Comparison of ENCODE assay signal across 10 mouse cellular contexts in genomic region chr11:11879699-11880002, GRCm38 (mm10). TPM values are rescaled to one million over a fixed set of nuclear protein-coding genes. Genes with fewer than 3 reads are reported as not detected.
DNase-seq lines count a peak whose midpoint lies in the region; ATAC-seq and TF ChIP-seq lines count a peak whose summit lies in the region.
"Had no signal": no experiment of that assay in that cellular context is flagged by ENCODE, and none has a peak within 500 bp of the region (broad histone marks: within the 10 kb centered on the region; RNA-seq: fewer than 3 reads in every experiment).

No protein-coding gene starts in this region.

- H3K9me3 ChIP-seq in hindbrain, embryonic 12.5 days (replicated peaks) = no peaks in the 10 kb centered on the region
- H3K9me3 ChIP-seq in hindbrain, postnatal 0 days (ENCODE audit: low read length) = no peaks in the 10 kb centered on the region
- no peaks in the 10 kb centered on the region for H3K9me3 ChIP-seq in ES-Bruce4 (replicated peaks; ENCODE audit: control insufficient read depth, insufficient read depth, low read length, poor library complexity, severe bottlenecking)
- H3K9me3 ChIP-seq in limb, embryonic 13.5 days = no peaks in the 10 kb centered on the region

- H3K27ac ChIP-seq in hindbrain, embryonic 12.5 days = peak overlapping the region; percentile 77
- H3K27ac ChIP-seq in hindbrain, postnatal 0 days = no peak overlapping the region
- H3K27ac ChIP-seq in ES-Bruce4 (ENCODE audit: insufficient read depth, low read length) = peak overlapping the region; percentile 81; the same call in 1 of the 2 replicates
- H3K27ac ChIP-seq in limb, embryonic 13.5 days = peak overlapping the region; percentile 97

- WGBS in hindbrain, embryonic 12.5 days = 56% methylated on average over 4 of the region's 4 CpGs
- 71% methylated on average over 4 of the region's 4 CpGs for WGBS in hindbrain, postnatal 0 days
- 47% methylated on average over 4 of the region's 4 CpGs for WGBS in limb, embryonic 13.5 days

- no peak overlapping the region for H3K4me3 ChIP-seq in hindbrain, embryonic 12.5 days
- no peak overlapping the region for H3K4me3 ChIP-seq in hindbrain, postnatal 0 days (ENCODE audit: low read length)
- no peak overlapping the region for H3K4me3 ChIP-seq in ES-Bruce4 (ENCODE audit: low read depth, low read length)
- H3K4me3 ChIP-seq in limb, embryonic 13.5 days = no peak overlapping the region

- no peak for TF ChIP-seq EP300 in ES-Bruce4 (IDR thresholded peaks at IDR 0.05; ENCODE audit: insufficient read depth, low read depth, low read length)

- no peaks in the 10 kb centered on the region for H3K36me3 ChIP-seq in hindbrain, embryonic 12.5 days
- no peaks in the 10 kb centered on the region for H3K36me3 ChIP-seq in hindbrain, postnatal 0 days (ENCODE audit: insufficient read depth, low read length)
- no peaks in the 10 kb centered on the region for H3K36me3 ChIP-seq in ES-Bruce4 (ENCODE audit: control insufficient read depth, insufficient read depth, low read length, poor library complexity, severe bottlenecking)
- no peaks in the 10 kb centered on the region for H3K36me3 ChIP-seq in limb, embryonic 13.5 days

- no peak for DNase-seq in hindbrain, postnatal 0 days (ENCODE audit: low spot score)
- DNase-seq in R1 (ENCODE audit: low read depth, low spot score) = peak; percentile 86
- no peak for DNase-seq in spleen, adult 12 weeks (ENCODE audit: low spot score)
- DNase-seq in layer of hippocampus, postnatal 14 days (ENCODE audit: low spot score in 2 of 2) = no peak
- DNase-seq: cerebellum, postnatal 36 days; lung, postnatal 4 days; spleen, adult 18-20 months had no signal

- no peaks in the 10 kb centered on the region for H3K27me3 ChIP-seq in hindbrain, embryonic 12.5 days
- H3K27me3 ChIP-seq in hindbrain, postnatal 0 days (ENCODE audit: insufficient read depth, low read length) = no peaks in the 10 kb centered on the region
- no peaks in the 10 kb centered on the region for H3K27me3 ChIP-seq in ES-Bruce4 (ENCODE audit: control insufficient read depth, insufficient read depth, low read length, poor library complexity, severe bottlenecking)
- H3K27me3 ChIP-seq in limb, embryonic 13.5 days = no peaks in the 10 kb centered on the region

- ATAC-seq in hindbrain, embryonic 12.5 days (ENCODE audit: low FRiP score) = no peak
- ATAC-seq in hindbrain, postnatal 0 days = no peak
- ATAC-seq in limb, embryonic 13.5 days (ENCODE audit: low FRiP score, low read depth) = no peak

- TF ChIP-seq CTCF in hindbrain, postnatal 0 days (IDR thresholded peaks at IDR 0.05; ENCODE audit: low read depth) = no peak
- TF ChIP-seq CTCF in ES-Bruce4 (IDR thresholded peaks at IDR 0.05; ENCODE audit: low read depth, low read length) = no peak

- peaks cover 32% of the 10 kb centered on the region for H3K4me1 ChIP-seq in hindbrain, embryonic 12.5 days
- H3K4me1 ChIP-seq in hindbrain, postnatal 0 days (ENCODE audit: insufficient read depth, low read length) = no peaks in the 10 kb centered on the region
- peaks cover 1% of the 10 kb centered on the region for H3K4me1 ChIP-seq in ES-Bruce4 (ENCODE audit: control insufficient read depth, insufficient read depth, low read length)
- H3K4me1 ChIP-seq in limb, embryonic 13.5 days = peaks cover 40% of the 10 kb centered on the region

- H3K9ac ChIP-seq in hindbrain, embryonic 12.5 days = no peak overlapping the region
- no peak overlapping the region for H3K9ac ChIP-seq in hindbrain, postnatal 0 days (replicated peaks; ENCODE audit: low read length)
- 0 out of 2 replicates have a peak overlapping the region, but pooled peaks have one; percentile 19 for H3K9ac ChIP-seq in ES-Bruce4 (ENCODE audit: low read depth, poor library complexity, severe bottlenecking)
- H3K9ac ChIP-seq in limb, embryonic 13.5 days = no peak overlapping the region; the same call in 1 of the 2 replicates

- H3K4me2 ChIP-seq in hindbrain, embryonic 12.5 days (replicated peaks) = no peak overlapping the region
- H3K4me2 ChIP-seq in hindbrain, postnatal 0 days (ENCODE audit: low read depth, low read length) = no peak overlapping the region
- no peak overlapping the region for H3K4me2 ChIP-seq in limb, embryonic 13.5 days (replicated peaks)

- TF ChIP-seq POLR2A in ES-Bruce4 (IDR thresholded peaks at IDR 0.05; ENCODE audit: insufficient read depth, low read length) = no peak

RNA-seq across cellular contexts. Expression of gene Ddc, which starts 18.3 kb away (rescaled TPM):
- 8.3 and 12.4 TPM in 2 replicates for polyA plus RNA-seq in hindbrain, embryonic 12.5 days (2016; fragmentation: Nextera tagmentation; extraction: Ambion mirVana)
- 11.4 and 13.7 TPM in 2 replicates for total RNA-seq in hindbrain, postnatal 0 days (2014; rRNA removed)
- polyA plus RNA-seq in hindbrain, postnatal 0 days (2015; fragmentation: Nextera tagmentation; extraction: Ambion mirVana) = 15.4 and 20.5 TPM in 2 replicates
- polyA plus RNA-seq in ES-Bruce4 (2011; ENCODE audit: insufficient read depth, insufficient read length, low read depth, missing spikeins) = 7.0 and 9.1 TPM in 2 replicates
- polyA plus RNA-seq in limb, embryonic 13.5 days (2015; fragmentation: Nextera tagmentation; extraction: Ambion mirVana) = 16.8 and 18.4 TPM in 2 replicates
- total RNA-seq in layer of hippocampus, postnatal 14 days (2021) = 10 to 100 TPM; 11.9 to 15.0 TPM
